Mouse (Mus musculus) heart, adult 11 months (tissue): ENCODE measurements around the gene Vmn1r197.
"Not testable (repeated sequence)": the region's sequence is repeated elsewhere in the genome, so short reads cannot be mapped to it uniquely, and the experiment has no call there.

Experiments used
- DNase-seq: peaks from one replicate; pipeline ENCODE4 v3.0.0; 2022

The Vmn1r197 gene

DNA sequence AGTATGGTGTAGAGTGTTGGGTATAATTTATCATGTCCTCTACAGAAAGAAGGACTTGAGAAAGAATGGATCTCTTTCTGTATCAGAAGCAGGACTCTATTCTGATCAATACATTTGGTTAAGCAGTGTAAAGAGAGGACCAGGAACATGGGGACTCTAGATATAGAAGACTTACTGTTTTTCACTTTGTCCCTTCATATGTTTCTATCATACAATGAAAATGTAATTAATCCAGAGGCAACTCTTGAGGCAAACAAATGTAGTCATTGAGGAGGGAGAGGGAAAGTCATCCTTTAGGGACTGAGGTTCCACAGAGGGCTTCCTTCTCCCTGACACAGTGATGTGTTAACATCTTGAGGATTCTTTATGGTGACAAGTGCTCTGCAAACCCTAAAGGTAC is at the start of gene Vmn1r197:
TSS of gene Vmn1r197 (plus strand) at position 301 of the 400 bp plus-strand sequence.
- DNase-seq, result no peak

DNA sequence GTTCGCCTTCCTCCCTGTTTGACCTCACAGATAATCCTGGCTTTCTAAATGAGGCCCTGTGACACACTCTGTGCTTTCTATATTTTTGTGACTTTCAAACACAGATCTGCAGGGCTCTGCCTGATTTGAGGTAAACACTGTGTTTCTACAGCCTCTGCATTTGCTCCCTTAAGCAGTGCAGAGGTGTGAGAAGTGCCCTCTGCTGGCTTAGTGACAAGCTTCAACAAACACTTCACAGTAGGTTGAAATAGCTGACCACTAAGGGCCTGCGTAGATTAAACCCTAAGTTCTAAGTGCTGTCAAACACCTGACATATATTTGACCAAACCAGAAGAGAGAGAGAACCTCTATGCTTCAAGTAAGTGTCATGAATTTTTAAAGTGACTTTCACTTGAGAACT is 39.8 kb upstream of the Vmn1r197 start:
- DNase-seq, result peak; percentile 57

DNA sequence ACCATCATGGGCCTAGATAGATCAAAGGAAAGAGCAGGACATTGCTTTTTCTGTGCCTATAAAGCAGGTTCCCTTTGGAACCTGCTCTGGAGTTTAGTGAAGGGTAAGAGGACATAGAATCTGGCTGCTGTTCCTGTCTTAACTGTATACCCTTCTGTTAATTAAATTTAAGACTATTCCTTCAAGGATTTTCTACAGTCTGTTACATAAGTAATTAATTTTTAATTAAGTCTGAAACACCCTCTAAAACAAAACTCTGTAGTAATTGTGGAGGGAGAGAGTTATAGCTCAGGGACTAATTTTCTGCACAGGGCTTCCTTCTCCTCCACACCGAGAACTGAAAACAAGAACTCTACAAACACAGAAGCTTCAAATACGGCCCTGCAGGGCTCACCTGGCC is 34.8 kb upstream of the Vmn1r197 start, which contains the start of gene Vmn1r196:
TSS of gene Vmn1r196 (plus strand) at position 301 of the 400 bp plus-strand sequence.
- DNase-seq, result no peak

DNA sequence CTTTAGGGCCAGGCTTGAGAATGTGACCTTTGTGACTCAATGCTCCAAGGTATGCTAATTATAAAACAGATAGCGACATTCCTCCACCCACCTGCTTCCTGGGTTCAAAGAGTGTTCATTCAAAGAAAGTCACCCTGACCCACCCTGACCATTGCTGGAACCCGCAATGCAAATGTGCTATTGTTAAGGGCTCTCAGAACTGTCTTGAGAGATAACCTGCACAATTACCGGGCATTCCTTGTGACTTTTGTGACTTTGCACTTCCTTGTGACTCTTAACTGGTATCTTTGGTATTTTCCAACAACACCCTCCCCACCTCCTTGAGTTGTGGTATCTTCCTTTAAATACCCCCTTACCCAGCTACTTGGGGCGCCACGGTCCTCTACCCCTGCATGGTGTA is 16.3 kb upstream of the Vmn1r197 start:
- DNase-seq, result not testable (repeated sequence)

DNA sequence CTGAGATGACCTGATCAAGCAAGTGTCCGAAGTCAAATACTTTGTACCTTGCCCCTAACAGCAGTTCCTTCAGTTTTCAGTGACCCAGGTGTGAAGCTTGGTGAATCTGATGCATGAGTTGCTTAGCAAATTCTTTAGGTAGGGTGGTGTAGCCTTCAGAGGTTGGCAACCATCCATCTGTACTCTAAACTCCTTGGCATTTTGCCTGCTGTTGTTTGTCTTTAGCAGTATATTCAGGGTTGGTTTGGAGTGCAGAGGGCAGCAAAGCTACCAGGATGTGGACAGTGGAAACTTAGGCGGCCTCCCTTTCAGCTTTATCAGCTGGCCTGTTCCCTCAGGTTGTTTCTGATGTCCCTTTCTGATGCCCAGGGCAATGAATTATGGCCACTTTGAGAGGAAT is 9.0 kb upstream of the Vmn1r197 start:
- no peak for DNase-seq

DNA sequence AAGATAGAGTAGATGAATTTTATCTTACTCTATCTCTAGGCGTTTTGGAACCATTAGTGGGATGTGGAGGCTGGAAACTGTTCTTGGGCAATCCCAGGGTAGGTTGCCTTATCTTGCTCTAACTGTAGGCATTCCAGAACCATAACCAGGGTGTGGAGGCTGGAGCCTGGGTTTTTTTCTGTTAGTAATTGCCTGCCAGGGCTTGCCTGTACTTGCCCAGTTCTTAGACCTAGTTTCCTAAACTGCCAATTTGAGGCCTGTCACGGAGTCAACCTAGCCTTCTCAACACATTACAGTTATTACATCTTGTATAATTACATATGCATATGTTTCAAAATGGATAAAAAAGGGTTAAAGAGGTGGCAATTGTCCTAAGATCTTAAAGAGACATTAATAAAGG is 7.0 kb upstream of the Vmn1r197 start:
- no peak for DNase-seq

DNA sequence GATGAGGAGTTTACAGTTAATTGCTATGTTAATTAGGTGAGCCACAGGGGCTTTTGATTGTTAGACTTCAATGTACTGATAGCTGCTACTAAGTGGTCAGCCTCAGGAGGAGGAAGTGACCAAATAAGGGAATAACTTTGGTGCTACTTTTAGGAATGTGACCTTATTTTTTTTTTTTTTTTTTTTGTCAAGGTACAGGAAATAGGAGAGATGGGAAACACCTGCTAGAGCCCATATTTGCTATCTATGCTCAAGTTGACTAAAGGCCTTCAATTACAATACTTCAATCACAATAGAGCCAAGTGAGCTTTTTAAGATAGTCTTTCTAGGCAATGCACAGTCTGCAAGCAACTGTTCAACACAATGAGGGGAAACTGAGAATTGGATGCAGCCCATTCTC is 4.3 kb upstream of the Vmn1r197 start:
- DNase-seq, result no peak

DNA sequence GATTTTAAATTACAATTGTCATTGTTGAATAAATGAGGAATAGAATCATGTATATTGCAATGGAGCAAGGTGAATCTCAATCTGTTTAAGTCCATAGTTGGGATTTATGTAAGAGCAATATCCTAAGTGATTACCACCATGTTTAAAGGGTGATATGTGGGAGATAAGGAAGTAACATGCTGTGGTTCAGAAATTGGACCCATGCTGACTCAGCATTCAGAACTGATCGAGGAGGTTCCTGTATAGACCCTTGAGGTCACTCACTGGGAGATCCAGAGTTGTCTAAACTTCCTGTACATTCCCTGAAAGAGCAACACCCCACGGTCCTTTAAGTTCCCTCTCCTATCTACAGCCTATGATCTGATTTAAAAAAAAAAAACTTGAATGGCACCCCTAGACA is 8.9 kb downstream of the Vmn1r197 start:
- no peak for DNase-seq

DNA sequence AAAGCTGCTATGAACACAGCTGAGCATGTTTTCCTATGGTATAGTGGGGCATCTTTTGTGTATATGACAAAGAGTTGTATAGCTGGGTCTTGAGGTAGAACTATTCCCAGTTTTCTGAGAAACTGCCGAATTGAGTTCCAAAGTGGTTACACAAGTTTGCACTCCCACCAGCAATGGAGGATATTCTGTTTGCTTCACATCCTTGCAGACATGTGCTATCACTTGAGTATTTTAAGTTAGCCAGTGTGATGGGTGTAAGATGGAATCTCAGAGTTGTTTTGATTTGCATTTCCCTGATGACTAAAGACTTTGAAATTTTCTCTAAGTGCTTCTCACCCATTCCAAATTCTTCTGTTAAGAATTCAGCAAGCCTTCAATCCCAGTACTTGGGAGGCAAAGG is 11.2 kb downstream of the Vmn1r197 start:
- no peak for DNase-seq

DNA sequence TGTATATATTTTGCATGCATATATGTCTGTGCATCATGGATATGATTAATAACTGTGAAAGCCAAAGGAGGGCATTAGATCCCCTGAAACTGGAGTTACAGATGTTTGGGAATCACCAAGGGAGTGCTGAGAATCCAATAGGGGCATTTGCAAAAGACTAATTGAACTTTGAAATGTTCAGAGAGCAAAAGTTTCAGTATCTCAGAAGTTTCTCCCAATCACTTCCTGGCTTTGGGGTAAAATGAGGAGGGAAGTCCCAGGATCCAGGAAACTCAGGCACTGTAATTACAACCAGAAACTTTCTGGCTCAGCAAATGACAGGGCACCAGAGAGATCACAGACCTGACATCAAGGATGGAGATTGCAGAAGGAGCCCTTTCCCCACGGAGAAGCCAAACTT is 25.7 kb downstream of the Vmn1r197 start, which contains the start of gene Vmn1r198:
TSS of gene Vmn1r198 (plus strand) at position 301 of the 400 bp plus-strand sequence.
- DNase-seq, result no peak

DNA sequence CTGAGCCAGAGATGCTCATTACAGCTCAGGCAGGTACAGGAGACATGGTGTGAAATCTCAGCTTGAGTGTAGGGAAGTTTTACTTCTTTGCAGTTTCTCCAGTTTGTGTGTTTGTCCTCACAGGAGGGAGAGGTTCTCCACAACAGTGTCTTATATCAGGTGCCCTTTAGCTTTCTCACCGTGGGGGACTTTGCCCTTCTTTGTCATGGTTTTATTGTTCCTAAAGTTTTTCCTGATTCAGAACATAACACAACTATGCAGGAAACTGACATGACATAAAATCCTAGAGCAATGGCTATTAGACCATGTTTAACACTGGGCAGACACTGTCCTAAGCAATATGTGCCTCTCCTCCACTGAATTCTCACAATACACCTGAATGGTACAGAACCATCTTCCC is 26.4 kb downstream of the Vmn1r197 start:
- no peak for DNase-seq

DNA sequence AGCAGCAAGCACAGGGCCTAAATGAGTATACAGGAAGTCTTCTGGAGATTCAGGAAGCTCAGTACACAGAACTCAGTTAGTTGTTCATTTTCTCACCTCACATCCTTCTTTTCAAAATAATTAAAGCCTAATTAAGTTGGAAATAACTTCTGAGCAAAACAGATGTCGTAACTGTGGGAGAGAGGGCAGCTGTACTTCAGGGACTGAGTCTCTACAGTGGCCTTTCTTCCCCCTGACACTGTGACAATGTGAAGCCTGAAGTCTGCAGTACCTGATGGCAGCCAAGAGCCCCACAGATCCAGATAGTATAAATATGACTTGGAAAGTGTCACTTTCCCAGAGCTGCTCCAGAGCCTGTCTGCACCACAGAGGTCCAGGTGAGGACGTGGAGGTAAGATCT is 55.1 kb downstream of the Vmn1r197 start, which contains the start of gene Vmn1r199:
TSS of gene Vmn1r199 (plus strand) at position 301 of the 400 bp plus-strand sequence.
- DNase-seq, result no peak

DNA sequence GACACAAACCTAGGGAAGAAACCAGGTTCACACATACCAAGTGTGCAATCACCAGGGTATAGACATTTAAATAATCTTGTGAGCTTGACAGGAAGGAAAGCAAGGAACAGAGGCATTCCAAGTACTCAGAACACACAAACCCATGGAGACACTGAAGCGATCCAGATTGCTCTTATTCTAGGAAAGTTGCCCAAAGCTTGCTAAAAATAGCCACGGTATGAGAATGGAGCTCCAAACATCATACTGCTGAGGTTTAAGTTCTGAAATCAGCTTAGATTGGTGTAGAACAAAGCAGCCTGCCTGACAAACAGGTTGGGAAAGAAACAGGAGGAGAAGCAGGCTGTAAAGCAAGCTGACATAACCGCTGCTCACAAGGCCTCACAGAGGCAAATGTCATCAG is 56.7 kb downstream of the Vmn1r197 start:
- DNase-seq, result not testable (repeated sequence)
